Mouse (Mus musculus) liver, adult (tissue): Measurements from ENCODE around the gene Fam163b.

ENCODE experiments used
- GATA4 ChIP-seq: IDR thresholded peaks from 2 replicates; pipeline ENCODE4 v1.6.1; 2014; ENCODE audit warnings: mild to moderate bottlenecking, low read length; ENCODE audit not compliant: insufficient replicate concordance

Gene Fam163b

DNA sequence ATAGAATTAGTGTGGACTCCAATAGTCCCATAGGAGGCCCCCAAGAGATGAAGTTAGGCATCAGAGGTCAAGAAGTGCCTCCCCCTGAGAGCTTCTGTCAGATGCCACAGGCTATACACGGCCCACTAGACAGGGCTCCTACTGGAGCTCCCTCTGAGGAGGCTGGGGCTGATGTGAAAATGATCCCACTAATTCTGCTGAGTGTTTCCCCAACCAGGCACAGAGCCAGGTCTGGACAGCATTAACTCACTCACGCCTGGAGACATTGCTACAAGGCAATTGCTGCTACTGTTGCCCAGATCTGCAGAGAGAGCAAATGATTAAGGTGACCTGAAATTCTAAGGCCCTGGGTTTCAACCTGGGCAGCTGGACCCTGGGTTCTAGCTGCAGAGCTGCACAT lies 56.5 kb downstream of the Fam163b start:
- no peak for TF ChIP-seq GATA4

- TF ChIP-seq GATA4 = no peak
Observed at GRCm38 (mm10) chr2:27084963-27085362, 57.3 kb downstream of the Fam163b start.

DNA sequence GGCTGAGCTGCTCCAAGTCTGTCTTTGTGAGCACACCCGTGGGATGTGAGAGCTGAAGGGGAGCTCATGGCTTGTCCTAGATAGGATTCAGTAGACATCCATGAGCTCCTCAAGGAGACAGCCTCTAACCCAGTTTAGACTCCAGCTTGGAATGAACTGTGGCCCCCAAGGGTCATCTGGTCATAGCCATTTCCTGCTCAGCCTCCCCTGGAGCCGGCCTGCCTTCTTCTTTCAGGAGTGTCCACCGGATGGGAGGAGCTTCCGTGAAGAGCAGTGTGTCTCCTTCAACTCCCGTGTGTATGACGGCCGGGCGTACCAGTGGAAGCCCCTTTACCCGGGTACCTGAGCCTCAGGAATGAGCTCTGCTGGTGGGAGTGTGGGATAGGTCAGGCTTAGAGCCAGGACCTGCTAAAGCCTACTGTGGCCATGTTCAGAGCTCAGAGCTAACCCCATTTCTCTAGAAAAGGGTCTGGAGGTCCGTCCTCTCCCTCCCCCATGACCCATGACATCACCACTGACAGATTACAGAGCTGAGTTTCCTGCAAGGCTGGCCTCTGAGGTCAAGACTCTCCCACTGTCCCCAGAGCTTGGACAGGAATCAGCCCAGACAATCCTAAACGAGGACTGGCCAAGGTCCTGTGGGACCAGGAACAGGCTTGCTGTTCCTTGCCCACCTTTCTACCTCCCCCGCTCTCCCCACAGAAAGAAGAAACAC lies 58.4 kb downstream of the Fam163b start:
- peak; percentile 63; the same call in 1 of the 2 replicates for TF ChIP-seq GATA4

DNA sequence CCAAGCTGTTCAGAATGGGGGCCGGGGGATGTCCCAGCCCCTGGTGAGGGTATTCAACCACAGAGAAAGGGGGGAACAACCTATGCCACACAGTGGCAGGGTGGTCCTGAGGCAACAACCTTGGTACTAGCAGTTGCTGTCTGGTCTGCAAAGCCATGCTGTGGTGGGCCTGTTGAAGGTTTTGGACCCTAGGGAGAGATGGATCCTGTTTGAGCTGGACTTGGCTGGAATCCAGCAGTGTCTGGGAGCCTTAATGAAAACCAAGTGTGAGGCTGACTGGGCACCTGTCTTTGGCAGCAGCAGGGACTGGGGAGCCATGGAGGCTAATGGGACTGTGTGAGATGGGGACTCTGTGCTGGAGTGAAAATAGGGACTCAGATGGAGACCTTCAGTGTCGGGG lies 62.6 kb downstream of the Fam163b start:
- no peak for TF ChIP-seq GATA4

GRCm38 (mm10) chr2:27079152-27079584 lies 63.1 kb downstream of the Fam163b start, which contains the start of gene Adamtsl2:
Adamtsl2 (plus strand) TSS chr2:27079379.
- TF ChIP-seq GATA4 = no peak

- TF ChIP-seq GATA4 = no peak
Observed at GRCm38 (mm10) chr2:27078312-27078711, 64.0 kb downstream of the Fam163b start.

GRCm38 (mm10) chr2:27077655-27078244 lies 64.5 kb downstream of the Fam163b start:
- no peak for TF ChIP-seq GATA4

- TF ChIP-seq GATA4 = no peak
Observed at GRCm38 (mm10) chr2:27075485-27075884, 66.8 kb downstream of the Fam163b start.

DNA sequence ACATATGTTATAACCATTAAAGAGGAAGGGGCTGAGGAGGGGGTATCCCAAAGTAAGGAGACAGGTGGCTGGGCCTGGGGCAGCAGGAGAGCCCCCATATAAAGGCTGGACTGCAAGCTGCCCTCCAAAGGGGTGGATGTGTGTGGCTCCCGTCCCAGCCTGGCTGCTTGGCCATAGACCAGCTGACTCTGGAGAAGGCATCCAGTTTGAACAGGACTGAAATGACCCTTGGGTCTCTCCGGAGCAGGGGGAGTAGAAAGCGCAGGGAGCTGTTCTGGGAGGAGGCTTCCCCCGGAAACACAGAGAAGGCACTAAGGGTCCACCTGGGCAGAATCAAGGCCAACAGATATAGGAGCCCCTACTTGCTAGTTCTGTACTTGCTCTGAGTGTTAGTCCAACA lies 67.5 kb downstream of the Fam163b start:
- no peak for TF ChIP-seq GATA4

DNA sequence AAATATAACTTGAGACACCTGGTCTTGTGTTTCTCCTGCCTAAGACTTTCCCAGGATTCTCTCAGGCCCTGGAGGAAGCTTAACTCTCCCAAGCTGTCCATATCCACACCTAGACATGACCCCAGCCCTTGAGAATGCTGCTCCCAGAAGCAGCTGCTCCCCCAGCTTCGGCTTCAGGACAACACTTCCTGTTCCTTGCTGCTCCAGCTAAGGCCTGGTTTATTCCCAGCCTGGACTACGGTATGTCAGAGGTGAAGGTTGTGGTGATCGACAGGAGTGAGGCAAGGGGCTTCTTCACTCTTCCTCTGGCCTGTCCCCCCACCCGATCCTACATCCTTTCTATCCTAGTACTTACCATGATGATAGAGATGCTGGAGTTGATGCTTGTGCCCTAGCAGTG lies 68.9 kb downstream of the Fam163b start:
- no peak for TF ChIP-seq GATA4

DNA sequence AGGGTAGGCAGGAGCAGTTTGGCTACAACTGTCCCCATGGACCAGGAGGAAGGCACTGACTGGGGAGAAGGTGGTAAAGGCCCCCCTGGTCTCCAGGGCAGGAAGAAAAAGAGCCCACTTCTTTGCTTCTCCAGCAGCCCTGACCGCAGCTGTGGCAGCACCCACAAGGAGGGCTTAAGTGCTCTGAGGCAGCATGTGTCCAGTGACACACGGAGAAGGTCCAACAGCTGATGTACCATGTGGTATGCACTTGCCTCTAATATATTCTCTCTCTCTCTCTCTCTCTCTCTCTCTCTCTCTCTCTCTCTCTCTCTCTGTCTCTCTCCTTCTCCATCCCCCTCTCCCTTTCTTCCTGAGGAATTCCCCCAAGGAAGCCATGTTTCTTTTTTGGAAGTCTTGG lies 70.3 kb downstream of the Fam163b start, which contains the start of gene Mymk:
Gene Mymk, minus strand, starts transcription at position 202 of the 400 bp plus-strand sequence.
- no peak for TF ChIP-seq GATA4

GRCm38 (mm10) chr2:27071137-27071536 lies 71.2 kb downstream of the Fam163b start:
- no peak for TF ChIP-seq GATA4

DNA sequence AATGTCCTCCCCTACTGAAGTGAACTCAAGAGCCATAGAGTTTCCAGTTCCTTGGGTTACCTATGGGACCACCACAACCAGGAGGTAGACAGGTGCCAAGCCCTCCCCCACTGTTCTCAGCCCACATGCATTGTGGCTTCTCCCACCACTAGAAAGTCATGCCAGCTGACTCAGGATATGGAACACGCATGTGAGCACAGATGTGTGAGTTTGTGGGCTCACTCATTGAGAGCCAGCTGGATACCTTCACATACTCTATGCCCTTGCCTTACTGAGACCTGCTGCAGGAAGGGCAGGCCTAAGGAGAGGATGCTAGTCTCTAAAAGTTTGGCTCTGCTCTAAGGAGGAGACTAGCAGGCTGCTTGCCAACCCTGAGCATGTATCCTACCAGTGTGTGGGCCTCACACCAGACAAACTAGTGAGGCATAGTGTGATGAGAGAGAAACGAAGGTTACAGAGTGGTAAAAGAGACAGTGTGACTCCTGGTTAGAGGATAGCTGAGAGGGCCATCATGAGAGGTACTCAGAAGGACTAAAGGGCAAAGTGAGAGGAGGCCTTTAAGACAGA lies 72.0 kb downstream of the Fam163b start:
- TF ChIP-seq GATA4 = no peak

DNA sequence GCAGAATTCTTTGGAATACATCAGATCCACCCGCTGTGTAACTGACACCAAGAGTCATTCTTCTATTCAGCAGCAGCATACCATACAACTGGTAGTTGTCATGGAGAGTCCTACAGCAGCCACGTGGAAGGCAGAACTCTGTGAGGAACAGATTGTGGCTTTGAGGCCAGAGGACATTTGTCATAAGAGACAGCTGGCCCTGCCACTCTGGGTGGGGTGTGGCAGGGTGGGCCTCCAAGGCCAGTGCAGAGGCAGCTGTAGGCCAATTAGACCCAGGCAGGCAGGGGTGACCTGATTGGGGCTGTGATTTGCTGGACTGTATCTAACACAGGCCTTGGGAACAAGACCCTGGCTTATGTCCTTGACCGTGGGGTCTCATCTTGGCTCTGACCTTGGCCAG lies 72.6 kb downstream of the Fam163b start:
- no peak for TF ChIP-seq GATA4

DNA sequence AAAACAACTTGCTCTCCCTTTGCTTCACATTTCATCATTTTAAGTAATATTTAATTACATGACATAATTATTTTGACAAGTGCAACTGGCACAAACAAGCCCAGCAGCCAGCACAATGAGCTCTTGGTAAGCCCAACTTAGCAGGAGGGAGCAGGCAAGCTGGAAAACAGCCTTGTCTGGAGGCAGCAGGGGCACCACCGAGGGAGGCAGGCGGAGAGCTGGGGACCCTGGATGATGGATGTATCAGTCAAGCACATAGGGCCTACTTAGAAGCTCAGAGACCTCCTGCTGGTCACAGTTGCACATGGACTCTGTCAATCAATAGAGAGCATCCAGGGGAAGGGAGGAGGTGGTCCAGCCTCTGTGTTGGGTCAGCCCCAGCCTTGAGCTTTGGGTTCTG lies 74.3 kb downstream of the Fam163b start:
- no peak for TF ChIP-seq GATA4

GRCm38 (mm10) chr2:27067124-27067523 lies 75.2 kb downstream of the Fam163b start:
- no peak for TF ChIP-seq GATA4
